Mouse (Mus musculus): ENCODE results near the gene Tmem108. TPM values are rescaled to one million over a fixed set of nuclear protein-coding genes. Genes with fewer than 3 reads are reported as not detected.
A peak's percentile ranks its signal among the peaks of the same experiment; 100 is the strongest.

Tmem108 gene
- polyA plus RNA-seq, 1 experiment from 2014 or later, result 38.0 TPM

DNA sequence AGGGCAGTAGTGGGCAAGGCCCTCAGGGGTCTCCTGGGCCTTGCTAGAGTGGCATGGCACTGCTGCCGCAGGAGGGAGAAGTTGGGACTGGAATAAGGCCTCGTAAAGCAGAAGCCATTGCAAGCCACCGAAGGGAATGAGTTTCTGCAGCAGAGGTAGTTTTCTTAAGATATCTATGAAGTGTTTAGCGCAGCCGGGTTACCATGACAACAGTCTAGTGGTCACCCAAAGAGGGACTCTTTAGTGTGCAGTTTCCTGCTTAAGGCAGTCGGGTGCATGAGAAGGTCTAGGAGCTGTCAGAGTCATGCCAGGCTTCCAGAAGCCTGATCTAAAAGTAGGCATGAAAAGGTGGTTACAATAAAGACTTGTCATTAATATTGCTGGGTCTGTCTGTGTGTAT, 95.8 kb downstream of the Tmem108 start:
- ATAC-seq (ENCODE audit: low read depth), result no peak
- H3K27ac ChIP-seq (ENCODE audit: low read depth, low read length), result no peak overlapping the region
- H3K9me3 ChIP-seq (ENCODE audit: control insufficient read depth, low read length), result no peaks in the 10 kb centered on the region
- no peak overlapping the region for H3K4me2 ChIP-seq (ENCODE audit: low read depth, low read length)
- H3K36me3 ChIP-seq (ENCODE audit: control insufficient read depth, insufficient read depth, low read length), result no peaks in the 10 kb centered on the region
- H3K4me3 ChIP-seq (ENCODE audit: low read depth, low read length), result no peak overlapping the region
- WGBS, result 78% methylated on average over 6 of the region's 6 CpGs
- no peak overlapping the region for H3K9ac ChIP-seq (replicated peaks; ENCODE audit: low read depth, low read length)
- H3K27me3 ChIP-seq (ENCODE audit: control insufficient read depth, insufficient read depth, low read length), result no peaks in the 10 kb centered on the region
- peaks cover 13% of the 10 kb centered on the region for H3K4me1 ChIP-seq (ENCODE audit: control insufficient read depth, insufficient read depth, low read length)

GRCm38 (mm10) chr9:103664151-103664550, 97.5 kb downstream of the Tmem108 start:
- ATAC-seq (ENCODE audit: low read depth), result no peak
- WGBS, result 41% methylated on average over 11 of the region's 11 CpGs
- Histone ChIP-seq H3K9me3 (ENCODE audit: control insufficient read depth, low read length) (no peaks in the 10 kb centered on the region), H3K4me2 (ENCODE audit: low read depth, low read length) (peak overlapping the region; percentile 18; the same call in 1 of the 2 replicates), H3K27ac (ENCODE audit: low read depth, low read length) (peak overlapping the region; percentile 64), H3K36me3 (ENCODE audit: control insufficient read depth, insufficient read depth, low read length) (no peaks in the 10 kb centered on the region), H3K27me3 (ENCODE audit: control insufficient read depth, insufficient read depth, low read length) (no peaks in the 10 kb centered on the region), H3K9ac (replicated peaks; ENCODE audit: low read depth, low read length) (no peak overlapping the region), H3K4me1 (ENCODE audit: control insufficient read depth, insufficient read depth, low read length) (peaks cover 13% of the 10 kb centered on the region), H3K4me3 (ENCODE audit: low read depth, low read length) (no peak overlapping the region)

- ATAC-seq (ENCODE audit: low read depth), result no peak
- peaks cover 23% of the 10 kb centered on the region for H3K4me1 ChIP-seq (ENCODE audit: control insufficient read depth, insufficient read depth, low read length)
- H3K9ac ChIP-seq (replicated peaks; ENCODE audit: low read depth, low read length), result no peak overlapping the region
- no peaks in the 10 kb centered on the region for H3K9me3 ChIP-seq (ENCODE audit: control insufficient read depth, low read length)
- WGBS, result 68% methylated on average over 1 of the region's 1 CpGs
- H3K27ac ChIP-seq (ENCODE audit: low read depth, low read length), result no peak overlapping the region
- H3K4me3 ChIP-seq (ENCODE audit: low read depth, low read length), result no peak overlapping the region
- H3K4me2 ChIP-seq (ENCODE audit: low read depth, low read length), result no peak overlapping the region
- H3K36me3 ChIP-seq (ENCODE audit: control insufficient read depth, insufficient read depth, low read length), result no peaks in the 10 kb centered on the region
- no peaks in the 10 kb centered on the region for H3K27me3 ChIP-seq (ENCODE audit: control insufficient read depth, insufficient read depth, low read length)
These were observed 99.8 kb downstream of the Tmem108 start for GRCm38 (mm10) chr9:103661873-103662272.

DNA sequence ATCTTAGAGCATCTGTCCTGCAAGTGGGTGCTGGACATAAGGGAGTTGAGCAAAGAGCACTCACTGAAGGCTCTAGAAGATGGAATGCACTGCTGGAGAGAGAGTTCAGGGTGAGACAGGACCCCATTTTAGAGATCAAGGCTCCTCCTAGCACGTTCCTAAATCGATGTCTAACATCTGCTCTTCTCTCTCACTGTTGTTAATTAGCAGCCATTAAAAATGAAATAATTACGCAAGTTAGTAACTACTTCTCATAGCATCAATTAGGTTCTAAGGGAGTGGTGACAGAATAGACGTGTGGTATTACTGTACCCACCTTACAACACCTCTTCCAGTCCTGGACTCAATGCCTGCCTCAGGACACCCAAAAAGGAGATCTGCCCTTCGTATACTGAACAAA, 103.7 kb downstream of the Tmem108 start:
- no peak overlapping the region for H3K4me3 ChIP-seq (ENCODE audit: low read depth, low read length)
- 57% methylated on average over 5 of the region's 5 CpGs for WGBS

GRCm38 (mm10) chr9:103657183-103657975, 104.3 kb downstream of the Tmem108 start:
- Histone ChIP-seq H3K27ac (ENCODE audit: low read depth, low read length) (peak overlapping the region; percentile 61), H3K9ac (replicated peaks; ENCODE audit: low read depth, low read length) (no peak overlapping the region; the same call in 1 of the 2 replicates), H3K4me2 (ENCODE audit: low read depth, low read length) (no peak overlapping the region), H3K9me3 (ENCODE audit: control insufficient read depth, low read length) (no peaks in the 10 kb centered on the region), H3K4me3 (ENCODE audit: low read depth, low read length) (no peak overlapping the region), H3K27me3 (ENCODE audit: control insufficient read depth, insufficient read depth, low read length) (no peaks in the 10 kb centered on the region), H3K4me1 (ENCODE audit: control insufficient read depth, insufficient read depth, low read length) (peaks cover 44% of the 10 kb centered on the region), H3K36me3 (ENCODE audit: control insufficient read depth, insufficient read depth, low read length) (no peaks in the 10 kb centered on the region)
- 22% methylated on average over 13 of the region's 13 CpGs for WGBS
- peak; percentile 59 for ATAC-seq (ENCODE audit: low read depth)

More for the DNA sequence above, 103.7 kb downstream of the Tmem108 start:
- Histone ChIP-seq H3K27ac (ENCODE audit: low read depth, low read length) (peak overlapping the region; percentile 61), H3K27me3 (ENCODE audit: control insufficient read depth, insufficient read depth, low read length) (no peaks in the 10 kb centered on the region), H3K4me2 (ENCODE audit: low read depth, low read length) (no peak overlapping the region), H3K9ac (replicated peaks; ENCODE audit: low read depth, low read length) (no peak overlapping the region; the same call in 1 of the 2 replicates), H3K36me3 (ENCODE audit: control insufficient read depth, insufficient read depth, low read length) (no peaks in the 10 kb centered on the region), H3K9me3 (ENCODE audit: control insufficient read depth, low read length) (no peaks in the 10 kb centered on the region), H3K4me1 (ENCODE audit: control insufficient read depth, insufficient read depth, low read length) (peaks cover 38% of the 10 kb centered on the region)
- 0 out of 2 replicates have a peak, but pooled peaks have one; percentile 7 for ATAC-seq (ENCODE audit: low read depth)

- peak overlapping the region; percentile 49; the same call in 1 of the 2 replicates for H3K27ac ChIP-seq (ENCODE audit: low read depth, low read length)
- peaks cover 45% of the 10 kb centered on the region for H3K4me1 ChIP-seq (ENCODE audit: control insufficient read depth, insufficient read depth, low read length)
- H3K36me3 ChIP-seq (ENCODE audit: control insufficient read depth, insufficient read depth, low read length), result no peaks in the 10 kb centered on the region
- WGBS, result 7% methylated on average over 10 of the region's 10 CpGs
- no peak overlapping the region for H3K9ac ChIP-seq (replicated peaks; ENCODE audit: low read depth, low read length)
- peak; percentile 73 for ATAC-seq (ENCODE audit: low read depth)
- H3K4me3 ChIP-seq (ENCODE audit: low read depth, low read length), result no peak overlapping the region
- H3K27me3 ChIP-seq (ENCODE audit: control insufficient read depth, insufficient read depth, low read length), result no peaks in the 10 kb centered on the region
- H3K9me3 ChIP-seq (ENCODE audit: control insufficient read depth, low read length), result no peaks in the 10 kb centered on the region
- H3K4me2 ChIP-seq (ENCODE audit: low read depth, low read length), result peak overlapping the region; percentile 19; the same call in 1 of the 2 replicates
These were observed 107.5 kb downstream of the Tmem108 start for GRCm38 (mm10) chr9:103653995-103654587.

DNA sequence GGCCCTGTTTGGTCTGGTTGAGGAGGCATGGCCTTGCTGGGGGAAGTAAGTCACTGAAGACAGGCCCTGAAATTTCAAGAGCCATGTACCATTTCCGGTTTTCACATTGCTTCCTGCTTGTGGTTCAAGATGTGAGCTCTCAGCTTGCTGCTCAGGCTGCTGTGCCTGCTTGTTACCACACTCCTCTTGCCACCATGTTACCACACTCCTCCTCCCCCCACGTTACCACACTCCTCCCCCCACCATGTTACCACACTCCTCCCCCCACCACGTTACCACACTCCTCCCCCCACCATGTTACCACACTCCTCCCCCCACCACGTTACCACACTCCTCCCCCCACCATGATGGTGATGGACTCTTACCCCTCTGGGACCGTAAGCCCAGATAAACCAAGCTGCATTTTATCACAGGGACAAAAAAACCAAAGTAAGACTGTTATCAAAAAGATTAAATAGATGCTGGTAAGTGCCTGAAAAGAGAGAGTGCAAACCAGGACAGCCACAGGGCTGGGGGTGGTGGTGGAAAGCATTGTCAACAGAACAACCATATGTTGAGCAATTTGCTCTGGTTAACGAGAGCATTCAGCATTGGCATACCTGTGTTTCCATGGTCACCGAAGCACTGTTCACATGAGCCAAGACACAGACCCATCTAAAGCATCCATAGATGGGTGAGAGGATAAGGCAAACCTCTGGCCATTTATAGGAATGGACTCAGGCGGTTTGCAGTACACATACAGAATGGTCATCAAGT, 109.3 kb downstream of the Tmem108 start:
- Histone ChIP-seq H3K27ac (ENCODE audit: low read depth, low read length) (no peak overlapping the region), H3K4me2 (ENCODE audit: low read depth, low read length) (no peak overlapping the region), H3K36me3 (ENCODE audit: control insufficient read depth, insufficient read depth, low read length) (no peaks in the 10 kb centered on the region), H3K4me3 (ENCODE audit: low read depth, low read length) (no peak overlapping the region), H3K9me3 (ENCODE audit: control insufficient read depth, low read length) (no peaks in the 10 kb centered on the region), H3K4me1 (ENCODE audit: control insufficient read depth, insufficient read depth, low read length) (peaks cover 38% of the 10 kb centered on the region), H3K9ac (replicated peaks; ENCODE audit: low read depth, low read length) (no peak overlapping the region), H3K27me3 (ENCODE audit: control insufficient read depth, insufficient read depth, low read length) (no peaks in the 10 kb centered on the region)
- WGBS, result 40% methylated on average over 8 of the region's 8 CpGs
- ATAC-seq (ENCODE audit: low read depth), result 0 out of 2 replicates have a peak, but pooled peaks have one; percentile 18

DNA sequence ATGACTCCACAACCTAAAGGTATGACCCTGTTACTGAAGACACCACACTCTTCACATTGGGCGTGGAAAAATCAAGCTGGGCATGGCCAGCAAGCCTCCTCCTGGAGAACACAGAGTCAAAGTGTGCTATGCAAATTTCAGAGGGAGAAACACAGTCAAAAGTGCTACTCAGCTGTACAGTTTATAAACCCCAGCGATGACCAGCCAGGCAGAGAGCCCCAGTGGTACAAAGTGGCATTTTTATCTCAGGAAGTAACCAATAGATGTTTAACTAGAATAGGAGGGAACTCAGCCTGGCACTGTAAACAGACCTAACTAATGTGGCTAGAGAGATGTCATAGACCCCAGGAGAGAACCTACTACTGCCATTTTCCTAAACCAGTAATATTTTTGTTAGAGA, 115.0 kb downstream of the Tmem108 start:
- H3K27ac ChIP-seq (ENCODE audit: low read depth, low read length), result no peak overlapping the region
- no peaks in the 10 kb centered on the region for H3K9me3 ChIP-seq (ENCODE audit: control insufficient read depth, low read length)
- H3K4me2 ChIP-seq (ENCODE audit: low read depth, low read length), result no peak overlapping the region
- no peak overlapping the region for H3K9ac ChIP-seq (replicated peaks; ENCODE audit: low read depth, low read length)
- ATAC-seq (ENCODE audit: low read depth), result no peak
- no peaks in the 10 kb centered on the region for H3K27me3 ChIP-seq (ENCODE audit: control insufficient read depth, insufficient read depth, low read length)
- H3K36me3 ChIP-seq (ENCODE audit: control insufficient read depth, insufficient read depth, low read length), result no peaks in the 10 kb centered on the region
- peaks cover 3% of the 10 kb centered on the region; the same call in 1 of the 2 replicates for H3K4me1 ChIP-seq (ENCODE audit: control insufficient read depth, insufficient read depth, low read length)
- WGBS, result 79% methylated on average over 2 of the region's 2 CpGs
- H3K4me3 ChIP-seq (ENCODE audit: low read depth, low read length), result no peak overlapping the region
